Mouse (Mus musculus) MEL (cell line): ENCODE data around the gene Gm43064. TPM values are rescaled to one million over a fixed set of nuclear protein-coding genes. Genes with fewer than 3 reads are reported as not detected.

ENCODE experiments used
- CHD1 ChIP-seq: IDR thresholded peaks from 2 replicates; pipeline ENCODE4 v1.6.1; 2012; ENCODE audit warnings: low read depth, mild to moderate bottlenecking, inconsistent platforms, low read length, improper control_type of control experiment
- polyA plus RNA-seq, 2 experiments: library from polyadenylated mRNA; stranded (reverse) in 1 of 2; unstranded in 1 of 2; fragments of >175 nt in 1 of 2; fragments of >200 nt in 1 of 2; gene quantifications; 2 replicates each; pipeline versions ENCODE4 v1.2.1 to v1.2.4; 2012; ENCODE audit warnings: low replicate concordance in 2 of 2, low read depth in 1 of 2; ENCODE audit not compliant: insufficient read length in 2 of 2, insufficient read depth in 1 of 2, missing spikeins in 1 of 2
- total RNA-seq: library from RNA; depleted of rRNA; stranded (reverse); fragments of 300-350 nt; gene quantifications from 2 replicates; pipeline ENCODE4 v1.2.3, GENCODE M21; 2012; rRNA removed

Gene Gm43064
- total and polyA plus RNA-seq, 3 experiments = 0.14 to 0.50 TPM; not detected in 1

GRCm38 (mm10) chr3:103887581-103887980 lies 78.2 kb downstream of the Gm43064 start (continued):
- TF ChIP-seq CHD1 = no peak

Other genes with a start within 250 kb of the Gm43064 start
- gene Syt6, start 234.3 kb upstream of the Gm43064 start, total RNA-seq = 0.04 TPM in 1 of 2 replicates, not detected in the other
- not detected for gene Syt6, start 234.3 kb upstream of the Gm43064 start, polyA plus RNA-seq
- gene Atg4a-ps, start 163.5 kb upstream of the Gm43064 start, total RNA-seq = 0.36 and 0.81 TPM in 2 replicates
- 1 to 10 TPM in 1 of 2 experiments, not detected in 1; 3.4 TPM for gene Atg4a-ps, start 163.5 kb upstream of the Gm43064 start, polyA plus RNA-seq
- 0.03 and 0.08 TPM in 2 replicates for gene Olfml3, start 71.6 kb upstream of the Gm43064 start, total RNA-seq
- gene Olfml3, start 71.6 kb upstream of the Gm43064 start, polyA plus RNA-seq = under 1 TPM in 1 of 2 experiments, not detected in 1; 0.18 TPM
- not detected in 2 replicates for gene Gm10964, start 70.2 kb upstream of the Gm43064 start, total RNA-seq
- not detected for gene Gm10964, start 70.2 kb upstream of the Gm43064 start, polyA plus RNA-seq
- gene Hipk1, start 18.0 kb upstream of the Gm43064 start, total RNA-seq = 16.7 and 17.8 TPM in 2 replicates
- gene Hipk1, start 18.0 kb upstream of the Gm43064 start, polyA plus RNA-seq = 10 to 100 TPM in 1 of 2 experiments, not detected in 1; 28.7 TPM
- 9.8 and 11.2 TPM in 2 replicates for gene Dclre1b, start 129 bp upstream of the Gm43064 start, total RNA-seq
- 10 to 100 TPM in 1 of 2 experiments, not detected in 1; 25.3 TPM for gene Dclre1b, start 129 bp upstream of the Gm43064 start, polyA plus RNA-seq
- gene Ap4b1, start 53 bp upstream of the Gm43064 start, total RNA-seq = 14.2 and 15.1 TPM in 2 replicates
- 10 to 100 TPM in 1 of 2 experiments, not detected in 1; 20.2 TPM for gene Ap4b1, start 53 bp upstream of the Gm43064 start, polyA plus RNA-seq
- not detected in 2 replicates for gene Bcl2l15, start 23.0 kb downstream of the Gm43064 start, total RNA-seq
- gene Bcl2l15, start 23.0 kb downstream of the Gm43064 start, polyA plus RNA-seq = under 1 TPM in 1 of 2 experiments, not detected in 1; 0.11 TPM
- gene Ptpn22, start 50.2 kb downstream of the Gm43064 start, total RNA-seq = 0.10 TPM in 1 of 2 replicates, not detected in the other
- under 1 TPM in 1 of 2 experiments, not detected in 1; 0.06 TPM for gene Ptpn22, start 50.2 kb downstream of the Gm43064 start, polyA plus RNA-seq
- gene Rsbn1, start 104.5 kb downstream of the Gm43064 start, total RNA-seq = 10.5 and 12.2 TPM in 2 replicates
- 10 to 100 TPM; 10.8 to 37.3 TPM for gene Rsbn1, start 104.5 kb downstream of the Gm43064 start, polyA plus RNA-seq
- gene Phtf1, start 158.5 kb downstream of the Gm43064 start, total RNA-seq = 19.7 and 20.0 TPM in 2 replicates
- 10 to 100 TPM in 1 of 2 experiments, not detected in 1; 23.4 TPM for gene Phtf1, start 158.5 kb downstream of the Gm43064 start, polyA plus RNA-seq